Mouse (Mus musculus): Measurements from ENCODE around the gene Plod3. TPM values are rescaled to one million over a fixed set of nuclear protein-coding genes. Genes with fewer than 3 reads are reported as not detected.
"Not testable (repeated sequence)": the region's sequence is repeated elsewhere in the genome, so short reads cannot be mapped to it uniquely, and the experiment has no call there.

Plod3 gene
- 49.0 and 62.4 TPM in 2 replicates for polyA plus RNA-seq (2015; fragmentation: Nextera tagmentation; extraction: Ambion mirVana)

DNA sequence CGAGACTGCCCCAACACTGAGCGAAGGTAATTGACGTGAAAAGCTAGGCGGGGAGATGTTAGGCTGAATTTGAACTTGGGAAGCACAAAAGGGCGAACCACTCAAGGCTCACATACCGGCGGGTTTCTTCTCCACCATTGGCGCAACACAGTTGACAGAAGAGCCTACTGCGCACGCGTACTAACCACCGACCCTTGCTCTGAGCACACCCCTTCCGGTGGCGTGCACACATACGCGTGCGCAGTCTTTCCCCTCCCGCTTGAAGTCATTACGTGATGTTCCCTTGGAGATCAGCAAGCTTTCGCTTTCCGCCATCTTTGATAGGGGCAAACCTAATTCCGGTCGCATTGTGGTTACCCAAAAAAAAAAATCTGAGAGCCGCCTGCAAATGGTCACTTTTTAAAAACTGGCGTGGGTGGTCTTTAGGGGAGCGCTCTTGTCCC, at the start of gene Plod3:
Gene Plod3, plus strand, starts transcription at position 325 of the 443 bp plus-strand sequence.
- H3K4me1 ChIP-seq = peaks cover 14% of the 10 kb centered on the region
- peak within 1 kb of the TSS; percentile 69 for H3K4me3 ChIP-seq
- H3K9me3 ChIP-seq = no peaks in the 10 kb centered on the region
- peaks cover 52% of the 10 kb centered on the region for H3K36me3 ChIP-seq
- H3K27me3 ChIP-seq = no peaks in the 10 kb centered on the region
- peak; percentile 89 for ATAC-seq (ENCODE audit: insufficient number of reproducible peaks, insufficient read depth, low FRiP score, low TSS enrichment, low read depth)
- H3K9ac ChIP-seq = peak within 1 kb of the TSS; percentile 91
- H3K27ac ChIP-seq = peak within 1 kb of the TSS; percentile 96
- under 1% methylated on average over 26 of the region's 26 CpGs for WGBS
- H3K4me2 ChIP-seq = peak within 1 kb of the TSS; percentile 90

DNA sequence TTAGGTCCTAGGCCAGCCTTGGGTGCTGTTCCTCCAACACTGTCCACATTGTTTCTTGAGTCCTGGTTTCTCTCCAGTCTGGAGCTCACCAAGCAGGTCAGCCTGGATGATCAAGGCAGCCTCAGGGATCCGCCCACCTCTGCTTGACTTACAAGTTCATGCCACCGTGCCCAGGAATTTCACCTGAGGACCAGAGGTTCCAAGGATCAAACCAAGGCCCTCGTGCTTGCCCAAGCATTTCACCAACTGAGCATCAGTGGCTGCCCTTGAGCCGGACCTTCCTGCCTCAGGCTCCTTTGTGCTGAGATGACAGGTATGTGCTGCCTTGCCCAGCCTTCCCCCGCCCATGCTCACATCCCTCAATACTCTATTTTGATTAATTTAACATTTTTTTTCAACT, 49.2 kb upstream of the Plod3 start:
- H3K4me1 ChIP-seq = no peaks in the 10 kb centered on the region
- no peak overlapping the region for H3K4me2 ChIP-seq
- H3K27ac ChIP-seq = no peak overlapping the region
- no peaks in the 10 kb centered on the region for H3K9me3 ChIP-seq
- no peak overlapping the region for H3K9ac ChIP-seq
- no peak for ATAC-seq (ENCODE audit: insufficient number of reproducible peaks, insufficient read depth, low FRiP score, low TSS enrichment, low read depth)
- H3K27me3 ChIP-seq = no peaks in the 10 kb centered on the region
- no peak overlapping the region for H3K4me3 ChIP-seq
- 86% methylated on average over 5 of the region's 5 CpGs for WGBS
- H3K36me3 ChIP-seq = peaks cover 6% of the 10 kb centered on the region; the same call in 1 of the 2 replicates

DNA sequence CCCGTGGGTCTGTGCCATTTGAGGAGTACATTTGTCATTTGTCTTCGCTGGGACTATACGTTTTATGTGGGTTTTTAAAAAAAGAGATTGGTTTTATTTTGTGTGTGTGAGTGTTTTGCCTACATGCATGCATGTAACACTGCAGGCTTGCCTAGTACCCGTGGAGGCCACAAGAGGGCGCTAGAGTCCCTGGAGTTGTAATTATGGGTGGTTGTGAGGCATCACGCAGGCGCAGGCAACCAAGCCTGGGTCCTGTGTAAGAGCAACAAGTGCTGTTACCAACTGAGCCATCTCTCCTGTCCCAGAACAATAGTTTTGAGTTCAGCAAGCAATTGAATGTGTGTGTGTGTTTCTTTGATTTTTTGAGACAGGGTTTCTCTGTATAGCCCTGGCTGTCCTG, 47.5 kb upstream of the Plod3 start:
- 0 out of 2 replicates have a peak, but pooled peaks cover 3% of the 10 kb centered on the region for H3K36me3 ChIP-seq
- H3K9ac ChIP-seq = no peak overlapping the region
- no peak overlapping the region for H3K4me3 ChIP-seq
- no peaks in the 10 kb centered on the region for H3K27me3 ChIP-seq
- H3K4me1 ChIP-seq = no peaks in the 10 kb centered on the region
- H3K4me2 ChIP-seq = no peak overlapping the region
- H3K27ac ChIP-seq = no peak overlapping the region
- ATAC-seq (ENCODE audit: insufficient number of reproducible peaks, insufficient read depth, low FRiP score, low TSS enrichment, low read depth) = no peak
- WGBS = 65% methylated on average over 7 of the region's 7 CpGs
- H3K9me3 ChIP-seq = no peaks in the 10 kb centered on the region

DNA sequence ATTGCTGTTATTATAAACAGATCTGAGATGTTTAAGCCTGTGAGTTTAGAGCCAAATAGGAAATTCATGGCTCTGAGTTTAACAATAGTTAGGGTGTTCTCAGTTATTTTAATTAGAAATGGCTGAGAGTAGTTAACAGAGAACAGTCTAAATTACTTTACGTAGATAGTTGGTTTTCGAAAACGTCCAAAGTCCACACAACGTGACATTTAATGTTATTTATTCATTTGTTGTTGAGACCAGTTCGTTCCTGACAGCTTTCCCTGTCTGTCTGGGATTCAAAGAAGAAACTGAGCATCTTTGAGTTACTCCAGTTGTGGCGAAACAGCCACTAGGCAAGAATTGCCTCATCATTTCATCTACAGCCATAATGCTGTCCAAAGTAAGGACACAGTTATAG, 46.8 kb upstream of the Plod3 start:
- not testable (repeated sequence) for H3K4me2 ChIP-seq; H3K27me3 ChIP-seq; H3K4me1 ChIP-seq; H3K36me3 ChIP-seq; H3K9ac ChIP-seq; H3K27ac ChIP-seq; ATAC-seq (ENCODE audit: insufficient number of reproducible peaks, insufficient read depth, low FRiP score, low TSS enrichment, low read depth); H3K4me3 ChIP-seq; H3K9me3 ChIP-seq
- 77% methylated on average over 6 of the region's 6 CpGs for WGBS

DNA sequence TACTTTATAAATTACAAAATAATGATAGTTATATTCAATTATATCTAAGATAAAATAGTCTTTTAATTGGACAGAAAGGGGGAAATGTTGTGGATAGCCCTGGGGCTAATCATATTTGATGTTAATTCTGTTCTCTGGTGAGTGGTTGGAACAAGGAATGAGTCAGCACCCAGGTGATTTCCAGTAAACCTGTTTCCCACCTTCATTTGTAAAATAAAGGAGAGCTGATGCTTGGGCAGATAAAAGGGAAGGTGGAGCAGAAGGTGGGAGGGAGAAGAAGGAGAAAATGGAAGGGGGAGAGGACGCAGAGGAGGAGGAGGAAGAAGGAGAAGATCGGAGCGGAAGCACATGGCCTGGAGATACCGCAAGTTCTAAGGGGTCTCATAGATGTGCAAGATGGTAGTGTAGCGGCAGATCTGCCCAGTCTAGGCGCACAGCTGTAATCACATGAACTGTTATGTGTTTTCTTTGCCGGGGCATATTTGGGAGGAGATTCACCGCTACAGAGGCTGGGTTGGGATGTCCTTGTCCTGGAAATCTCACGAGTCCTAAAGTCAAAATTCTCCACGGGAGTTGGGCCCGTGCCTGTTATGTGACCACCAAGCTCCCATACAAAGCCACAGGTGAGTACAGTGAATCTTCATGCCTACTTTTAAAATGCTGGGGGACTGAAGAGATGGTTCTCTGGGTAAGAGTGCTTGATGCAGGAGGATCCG, 45.8 kb upstream of the Plod3 start:
- Histone ChIP-seq H3K27ac (no peak overlapping the region), H3K4me2 (no peak overlapping the region), H3K4me3 (no peak overlapping the region), H3K9ac (no peak overlapping the region), H3K36me3 (no peaks in the 10 kb centered on the region), H3K9me3 (no peaks in the 10 kb centered on the region), H3K4me1 (no peaks in the 10 kb centered on the region), H3K27me3 (no peaks in the 10 kb centered on the region)
- no peak for ATAC-seq (ENCODE audit: insufficient number of reproducible peaks, insufficient read depth, low FRiP score, low TSS enrichment, low read depth)
- WGBS = 85% methylated on average over 12 of the region's 12 CpGs

DNA sequence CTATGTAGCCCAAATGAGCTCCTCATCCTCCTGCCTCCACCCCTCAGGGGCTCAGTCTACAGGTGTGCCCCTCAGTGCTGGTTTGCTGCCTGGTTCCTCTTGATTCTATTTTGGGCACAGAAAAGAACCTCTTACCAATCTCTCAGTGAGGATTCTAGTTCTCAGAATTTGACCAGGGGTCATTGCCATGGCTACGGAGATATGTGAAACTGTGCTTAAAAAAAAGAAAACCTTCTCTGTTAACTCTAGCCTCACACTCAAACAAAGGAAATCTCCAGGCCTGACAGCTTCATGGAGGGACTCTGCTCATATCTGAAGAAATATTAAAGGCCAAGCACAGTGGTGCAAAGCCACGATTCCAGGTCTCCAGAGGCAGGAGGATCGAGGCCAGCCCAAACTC, 44.0 kb upstream of the Plod3 start:
- Histone ChIP-seq H3K9ac (no peak overlapping the region), H3K4me1 (no peaks in the 10 kb centered on the region), H3K27ac (no peak overlapping the region), H3K27me3 (no peaks in the 10 kb centered on the region), H3K9me3 (no peaks in the 10 kb centered on the region), H3K36me3 (no peaks in the 10 kb centered on the region), H3K4me2 (no peak overlapping the region), H3K4me3 (no peak overlapping the region)
- ATAC-seq (ENCODE audit: insufficient number of reproducible peaks, insufficient read depth, low FRiP score, low TSS enrichment, low read depth) = no peak
- 80% methylated on average over 3 of the region's 3 CpGs for WGBS

DNA sequence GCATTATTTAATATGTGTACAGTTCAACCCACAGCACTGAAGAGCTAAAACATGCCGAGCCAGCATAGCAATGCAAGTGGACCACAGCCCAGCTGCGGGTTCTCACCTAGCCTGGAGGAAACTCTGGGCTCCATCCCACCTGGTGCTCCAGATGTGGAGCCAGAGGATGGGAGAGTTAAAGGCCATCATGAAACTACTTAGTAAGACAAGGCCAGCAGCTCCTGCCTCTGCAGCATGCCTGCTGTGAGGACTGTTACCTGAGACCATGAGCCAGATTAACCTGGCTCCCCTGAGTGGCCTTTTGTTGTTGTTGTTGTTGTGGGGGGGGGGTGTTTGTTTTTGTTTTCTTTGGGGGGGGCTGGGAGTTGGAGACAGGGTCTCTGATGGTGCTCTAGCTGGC, 43.4 kb upstream of the Plod3 start:
- Histone ChIP-seq H3K9ac (no peak overlapping the region), H3K4me3 (no peak overlapping the region), H3K4me2 (no peak overlapping the region), H3K36me3 (no peaks in the 10 kb centered on the region), H3K9me3 (no peaks in the 10 kb centered on the region), H3K27ac (no peak overlapping the region), H3K27me3 (no peaks in the 10 kb centered on the region), H3K4me1 (no peaks in the 10 kb centered on the region)
- ATAC-seq (ENCODE audit: insufficient number of reproducible peaks, insufficient read depth, low FRiP score, low TSS enrichment, low read depth) = no peak
- WGBS = 72% methylated on average over 2 of the region's 2 CpGs

DNA sequence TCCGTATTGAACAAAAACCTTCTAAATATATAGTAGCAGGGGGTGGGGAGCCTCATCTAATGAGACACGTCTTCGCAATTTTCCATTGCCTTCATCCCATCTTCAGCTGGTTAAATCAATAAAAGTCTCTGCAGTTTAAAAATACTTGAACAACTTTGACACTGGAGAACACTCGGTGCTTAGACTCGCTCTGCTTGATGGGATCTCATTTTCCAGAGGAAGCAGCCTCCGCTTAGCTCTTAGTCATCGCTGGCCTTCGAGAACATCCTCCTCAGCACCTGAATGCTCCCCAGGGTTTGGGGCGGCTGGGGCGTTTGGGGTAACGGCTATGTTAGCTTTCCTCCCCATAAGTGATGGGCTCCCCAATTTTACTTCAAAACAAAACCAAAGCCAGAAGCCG, 41.7 kb upstream of the Plod3 start:
- H3K4me1 ChIP-seq = no peaks in the 10 kb centered on the region

DNA sequence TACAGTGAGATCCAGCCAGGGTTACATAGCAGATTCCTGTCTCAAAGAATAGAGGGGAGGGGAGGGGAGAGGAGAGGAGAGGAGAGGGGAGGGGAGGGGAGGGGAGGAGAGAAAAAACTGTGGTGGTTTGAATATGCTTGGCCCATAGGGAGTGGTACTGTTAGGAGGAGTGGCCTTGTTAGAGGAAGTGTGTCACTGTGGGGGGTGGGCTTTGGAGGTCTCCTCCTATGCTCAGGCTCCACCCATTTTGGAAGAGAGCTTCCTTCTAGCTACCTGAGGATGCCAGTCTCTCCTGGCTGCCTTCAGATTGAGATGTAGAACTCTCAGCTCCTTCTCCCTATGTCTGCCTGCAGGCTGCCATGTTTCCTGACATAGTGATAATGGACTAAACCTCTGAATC, 38.9 kb upstream of the Plod3 start:
- Histone ChIP-seq H3K27ac (no peak overlapping the region), H3K9ac (no peak overlapping the region), H3K4me3 (no peak overlapping the region), H3K4me1 (0 out of 2 replicates have a peak, but pooled peaks cover 6% of the 10 kb centered on the region), H3K9me3 (no peaks in the 10 kb centered on the region), H3K27me3 (no peaks in the 10 kb centered on the region), H3K36me3 (no peaks in the 10 kb centered on the region), H3K4me2 (no peak overlapping the region)
- ATAC-seq (ENCODE audit: insufficient number of reproducible peaks, insufficient read depth, low FRiP score, low TSS enrichment, low read depth) = no peak

More for the DNA sequence above, 41.7 kb upstream of the Plod3 start:
- no peak overlapping the region for H3K4me2 ChIP-seq
- H3K36me3 ChIP-seq = no peaks in the 10 kb centered on the region
- H3K27me3 ChIP-seq = no peaks in the 10 kb centered on the region
- no peak for ATAC-seq (ENCODE audit: insufficient number of reproducible peaks, insufficient read depth, low FRiP score, low TSS enrichment, low read depth)
- no peak overlapping the region for H3K9ac ChIP-seq
- 76% methylated on average over 12 of the region's 12 CpGs for WGBS
- no peak overlapping the region for H3K4me3 ChIP-seq
- H3K9me3 ChIP-seq = no peaks in the 10 kb centered on the region
- H3K27ac ChIP-seq = no peak overlapping the region

DNA sequence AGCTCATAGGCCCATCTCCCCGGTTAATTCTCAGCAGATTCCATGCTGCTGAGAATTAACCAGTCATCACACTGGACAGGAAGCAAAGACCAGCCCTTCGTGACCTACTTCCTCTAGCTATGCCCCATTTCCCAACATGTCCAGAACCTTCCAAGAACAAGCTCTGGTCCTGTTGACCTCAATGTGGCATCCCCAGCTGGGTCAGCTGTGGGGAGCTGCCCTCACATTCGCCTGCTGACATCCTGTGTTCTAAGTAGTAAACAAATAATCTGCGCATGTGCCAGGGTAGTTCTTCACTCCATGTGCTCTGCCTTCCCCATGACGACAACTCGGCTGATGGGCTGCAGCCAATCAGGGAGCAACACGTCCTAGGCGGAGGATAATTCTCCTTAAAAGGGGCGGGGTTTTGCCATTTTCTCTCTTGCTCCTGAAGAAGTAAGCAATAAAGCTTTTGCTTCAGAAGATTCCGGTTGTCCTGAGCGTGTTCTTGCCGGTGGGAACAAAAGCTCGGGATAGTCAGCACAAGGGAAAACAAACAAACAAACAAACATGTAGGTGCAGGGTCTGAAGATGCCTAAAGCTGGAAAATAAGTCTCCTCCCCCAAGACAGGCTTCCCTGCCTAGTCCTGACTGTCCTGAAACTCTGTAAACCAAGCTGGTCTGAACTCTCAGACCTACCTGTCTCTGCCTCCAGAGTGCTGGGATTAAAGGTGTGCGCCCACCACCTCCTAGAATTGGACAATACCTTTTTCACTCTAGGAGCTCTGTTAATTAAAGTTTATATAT, 37.1 kb upstream of the Plod3 start:
- not testable (repeated sequence) for H3K4me3 ChIP-seq; H3K27ac ChIP-seq; H3K9ac ChIP-seq; H3K4me2 ChIP-seq; H3K27me3 ChIP-seq; H3K36me3 ChIP-seq; H3K9me3 ChIP-seq; ATAC-seq (ENCODE audit: insufficient number of reproducible peaks, insufficient read depth, low FRiP score, low TSS enrichment, low read depth)
- WGBS = 81% methylated on average over 14 of the region's 14 CpGs
- peaks cover 17% of the 10 kb centered on the region for H3K4me1 ChIP-seq

DNA sequence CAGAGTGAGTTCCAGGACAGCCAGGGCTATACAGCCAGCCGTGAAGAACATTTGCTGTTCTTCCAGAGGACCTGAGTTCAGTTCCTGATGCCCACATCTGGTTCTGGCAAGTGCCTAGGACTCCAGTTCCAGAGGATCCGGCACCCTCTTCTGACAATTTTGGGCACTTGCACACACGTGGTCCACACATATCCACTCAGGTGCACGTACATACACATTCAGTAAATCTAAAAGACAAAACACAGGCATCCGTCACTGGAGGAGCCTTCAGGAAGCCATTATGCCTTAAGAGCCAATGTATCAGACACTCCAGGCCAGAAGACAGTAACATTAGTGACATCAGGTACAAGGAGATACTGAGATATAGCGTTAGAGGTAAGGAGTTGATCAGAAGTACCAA, 36.3 kb upstream of the Plod3 start:
- H3K9ac ChIP-seq = no peak overlapping the region
- no peaks in the 10 kb centered on the region for H3K9me3 ChIP-seq
- H3K27me3 ChIP-seq = no peaks in the 10 kb centered on the region
- H3K27ac ChIP-seq = no peak overlapping the region
- no peak overlapping the region for H3K4me2 ChIP-seq
- ATAC-seq (ENCODE audit: insufficient number of reproducible peaks, insufficient read depth, low FRiP score, low TSS enrichment, low read depth) = no peak
- no peaks in the 10 kb centered on the region for H3K36me3 ChIP-seq
- 90% methylated on average over 6 of the region's 6 CpGs for WGBS
- H3K4me1 ChIP-seq = peaks cover 18% of the 10 kb centered on the region
- no peak overlapping the region for H3K4me3 ChIP-seq

DNA sequence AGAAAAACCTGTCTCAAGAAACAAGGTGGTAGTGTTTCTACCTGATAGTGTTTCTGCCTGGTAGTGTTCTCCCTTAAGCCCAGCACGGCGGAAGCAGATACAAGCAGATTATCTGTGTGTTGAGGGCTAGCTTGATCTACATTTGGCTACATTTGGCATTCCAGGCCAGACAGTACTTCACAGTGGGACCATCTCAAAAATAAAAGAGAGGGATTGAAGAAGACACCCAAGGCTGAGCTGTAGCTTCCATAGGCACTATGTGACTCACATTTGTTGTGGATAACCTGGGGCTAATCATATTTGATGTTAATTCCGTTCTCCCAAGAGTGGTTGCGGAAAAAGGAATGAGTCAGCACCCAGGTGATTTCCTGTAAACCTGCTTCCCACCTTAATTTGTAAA, 34.7 kb upstream of the Plod3 start:
- Histone ChIP-seq H3K4me1 (peaks cover 18% of the 10 kb centered on the region), H3K36me3 (peaks cover 8% of the 10 kb centered on the region), H3K4me2 (peak overlapping the region; percentile 76), H3K9me3 (no peaks in the 10 kb centered on the region), H3K9ac (no peak overlapping the region), H3K4me3 (peak overlapping the region; percentile 74; the same call in 1 of the 2 replicates), H3K27me3 (no peaks in the 10 kb centered on the region), H3K27ac (no peak overlapping the region)
- no peak for ATAC-seq (ENCODE audit: insufficient number of reproducible peaks, insufficient read depth, low FRiP score, low TSS enrichment, low read depth)
- 70% methylated on average over 4 of the region's 4 CpGs for WGBS
